Mouse (Mus musculus) bone marrow macrophage, adult 2 months (primary cell): ENCODE measurements around the gene BC005624.

Source experiments
- CTCF ChIP-seq: IDR thresholded peaks from 2 replicates; pipeline ENCODE4 v1.5.1; 2012; ENCODE audit warnings: low read depth, mild to moderate bottlenecking, low read length, moderate library complexity
- POLR2A ChIP-seq: IDR thresholded peaks from 2 replicates; pipeline ENCODE4 v1.6.1; 2012; ENCODE audit warnings: mild to moderate bottlenecking, low read depth, low read length, borderline replicate concordance

- TF ChIP-seq CTCF: no peak
- TF ChIP-seq POLR2A: no peak
These were observed 8.2 kb upstream of the BC005624 start for GRCm38 (mm10) chr2:30990221-30990620.
